Mouse (Mus musculus): ENCODE measurements at regions not wholly inside any gene's neighbourhood (a gene's known extent, or its start where the extent isn't known, plus 50 kb on each side); places are given as distances from the start of the nearest gene placed in this dataset.
A peak's percentile ranks its signal among the peaks of the same experiment; 100 is the strongest.

DNA sequence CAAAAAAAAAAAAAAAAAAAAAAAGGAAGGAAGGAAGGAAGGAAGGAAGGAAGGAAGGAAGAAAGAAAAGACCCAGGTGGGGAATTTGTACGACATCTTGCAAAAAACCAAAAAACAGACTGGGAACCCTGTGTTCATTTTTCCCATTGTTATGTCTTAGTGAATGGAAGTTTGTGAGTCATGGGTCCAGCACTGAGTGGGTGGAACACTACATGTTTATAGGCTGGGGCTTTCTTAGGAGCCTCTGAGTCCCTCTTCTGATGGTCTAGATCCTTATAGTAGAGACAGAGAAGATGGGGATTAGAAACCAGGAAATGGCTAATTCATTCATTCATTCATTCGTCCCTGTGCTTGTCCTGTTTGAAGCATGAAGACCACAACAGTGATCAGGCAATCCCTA is 105.5 kb downstream of the Tpra1 start:
- no peak for DNase-seq

DNA sequence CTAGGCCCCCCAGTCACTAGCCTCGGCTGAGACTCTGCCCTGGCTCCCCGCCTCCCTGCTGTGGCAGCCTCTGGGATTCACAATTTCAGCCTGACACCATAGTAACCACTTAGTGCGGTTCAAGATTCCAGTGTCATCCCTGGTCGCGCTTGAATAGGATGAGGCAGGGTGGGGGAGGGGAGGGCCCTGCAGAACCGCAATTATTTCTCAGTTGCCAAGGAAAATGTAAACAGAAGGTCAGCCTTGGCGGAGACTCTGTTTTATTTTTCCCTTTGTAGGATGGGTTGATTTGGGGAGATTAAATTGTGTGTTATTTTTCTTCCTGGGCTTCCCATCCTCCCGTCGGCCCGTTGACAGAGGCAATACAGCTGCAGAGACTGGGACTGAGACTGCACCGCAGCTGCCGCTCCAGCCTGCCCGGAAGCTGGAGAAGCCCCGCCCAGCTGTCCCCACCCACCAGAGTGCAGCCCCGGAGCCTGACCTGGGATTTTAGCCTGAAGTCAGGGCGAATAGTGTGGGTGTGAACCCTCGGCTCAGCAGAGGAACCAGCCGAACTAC is 106.6 kb downstream of the Tpra1 start:
- peak; percentile 71 for DNase-seq

DNA sequence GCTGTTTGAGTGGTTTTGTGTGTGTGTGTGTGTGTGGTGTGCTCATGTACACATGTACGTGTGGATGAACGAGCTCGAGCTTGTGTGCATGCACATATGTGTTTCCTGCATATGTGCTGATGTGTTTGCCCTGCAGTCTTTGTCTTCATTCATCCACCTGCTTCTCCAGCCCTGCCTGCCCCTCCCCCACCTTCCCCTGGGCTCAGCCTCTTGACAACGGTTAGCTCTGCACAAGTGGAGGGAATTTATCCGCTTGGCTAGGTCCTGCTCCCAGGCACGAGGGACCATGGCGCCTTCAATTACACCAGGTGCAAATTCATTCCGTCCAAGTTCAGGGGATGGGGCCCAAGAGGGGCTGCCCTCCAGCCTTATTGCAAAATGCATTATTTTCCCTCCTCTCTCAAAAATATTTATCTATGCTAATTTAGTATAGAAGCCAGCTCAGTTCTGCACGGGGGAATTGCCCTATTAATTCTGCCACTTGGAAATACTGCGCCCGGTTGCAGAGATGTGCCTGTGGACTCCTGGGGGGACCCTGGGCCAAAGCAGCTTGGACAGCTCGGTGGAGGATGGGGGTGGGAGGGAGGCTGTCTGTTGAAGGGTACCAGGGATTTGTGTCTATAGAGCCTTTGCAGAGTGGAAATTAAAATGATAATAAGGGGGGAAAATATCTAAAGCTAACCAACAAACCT is 111.1 kb downstream of the Tpra1 start:
- peak; percentile 60 for DNase-seq

DNA sequence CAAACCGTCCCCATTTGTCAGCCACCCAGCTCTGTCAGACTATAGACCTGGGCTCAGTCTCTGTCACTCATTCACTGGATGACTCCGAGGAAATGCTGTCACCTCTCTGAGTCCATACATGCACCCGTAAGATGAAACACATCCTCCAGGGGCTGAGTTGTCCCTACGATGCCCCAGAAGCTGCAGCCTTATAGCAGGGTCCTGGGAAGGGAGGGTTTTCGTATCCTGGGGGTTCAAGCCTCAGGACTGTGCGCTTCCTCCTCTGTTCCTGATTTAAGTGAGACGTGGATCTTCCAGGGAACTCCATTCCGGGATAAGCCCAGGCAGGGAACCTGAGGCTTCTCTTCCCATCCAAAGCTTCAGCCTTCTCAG is 111.6 kb downstream of the Tpra1 start:
- DNase-seq: no peak

DNA sequence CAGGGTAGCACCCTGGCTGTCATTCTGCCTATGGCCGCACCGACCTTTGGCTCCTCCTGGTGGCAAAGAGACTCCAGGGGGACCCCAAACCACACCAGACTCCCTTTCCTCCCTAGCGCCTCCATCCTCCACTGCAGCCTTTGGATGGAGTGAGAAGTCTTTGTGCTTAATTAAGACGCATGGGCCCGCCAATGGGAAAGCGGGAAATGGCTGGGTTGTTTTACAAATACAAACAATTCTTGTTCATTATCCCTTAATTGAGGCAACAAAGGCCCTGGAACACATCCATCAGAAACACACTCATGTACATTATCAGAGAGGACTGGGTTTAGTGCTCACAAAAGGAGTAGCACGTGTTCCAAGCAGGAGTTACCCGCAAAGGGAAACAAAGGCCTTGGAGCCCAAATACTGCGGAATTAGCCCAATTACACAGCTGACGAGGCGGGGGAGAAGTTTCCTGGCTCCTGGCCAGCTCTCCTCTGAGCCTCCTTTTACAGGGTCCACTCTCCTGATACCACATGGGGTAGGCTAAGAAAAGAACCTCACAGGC is 122.1 kb downstream of the Tpra1 start:
- peak; percentile 67 for DNase-seq

DNA sequence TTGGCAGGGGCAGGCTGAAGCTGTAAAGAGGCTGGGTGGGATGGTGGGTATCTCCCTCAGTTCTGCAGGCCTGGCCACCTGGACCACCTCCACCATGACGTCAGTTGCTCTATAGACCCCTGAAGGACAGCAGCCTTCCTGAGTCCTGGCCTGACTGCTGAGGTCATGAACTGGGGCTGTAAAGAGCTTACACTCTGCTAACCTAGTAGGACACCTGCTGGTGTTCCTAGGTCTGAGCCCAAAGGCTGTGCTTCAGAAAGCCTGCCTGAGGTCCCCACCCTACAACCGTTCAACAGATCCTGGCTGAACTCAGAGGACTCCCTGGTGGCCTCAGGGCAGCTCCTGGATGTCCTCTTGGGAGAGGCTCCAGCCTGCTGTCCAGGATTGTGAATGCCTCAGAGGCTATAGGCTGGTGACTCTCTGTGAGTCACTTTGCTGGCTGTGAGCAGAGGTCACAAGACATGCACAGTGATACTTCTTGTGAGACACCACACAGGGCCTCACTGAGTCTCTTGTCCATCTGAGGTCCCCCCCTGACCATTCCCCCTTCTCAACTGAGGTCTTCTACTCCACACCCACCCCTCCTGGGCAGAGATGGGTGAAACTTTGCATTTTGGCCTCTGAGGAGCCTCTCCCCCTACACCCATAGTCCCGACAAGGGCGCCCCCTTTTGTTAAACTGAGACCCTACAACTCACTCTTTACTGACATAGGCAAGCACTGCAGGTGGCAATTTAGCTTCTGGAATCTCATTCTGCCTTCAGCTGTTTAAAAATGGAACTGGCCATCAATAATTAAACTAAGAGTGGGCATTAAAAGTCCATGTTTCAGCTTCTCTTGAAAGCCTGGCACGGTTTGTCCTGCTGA is 131.6 kb downstream of the Tpra1 start:
- DNase-seq: peak; percentile 63

DNA sequence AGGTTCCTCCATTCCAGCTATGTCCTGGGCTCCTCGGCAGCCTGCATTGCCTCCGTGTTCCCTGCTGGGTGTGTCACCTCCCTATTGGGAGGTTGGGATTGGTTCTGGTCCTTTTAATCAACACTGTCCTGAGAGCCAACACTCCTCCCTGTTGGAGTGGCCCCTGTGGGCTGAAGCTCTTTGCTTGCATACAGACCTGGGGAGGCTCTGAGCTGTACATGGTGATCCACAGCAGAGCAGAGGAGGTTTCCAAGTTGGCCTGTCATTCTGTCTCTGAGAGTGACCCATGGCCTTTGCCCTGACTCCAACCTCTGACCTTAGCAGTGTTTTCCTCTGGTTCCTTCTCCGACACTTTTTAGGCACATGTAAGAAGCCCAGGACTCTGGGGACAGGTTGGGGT is 132.4 kb downstream of the Tpra1 start:
- no peak for DNase-seq

DNA sequence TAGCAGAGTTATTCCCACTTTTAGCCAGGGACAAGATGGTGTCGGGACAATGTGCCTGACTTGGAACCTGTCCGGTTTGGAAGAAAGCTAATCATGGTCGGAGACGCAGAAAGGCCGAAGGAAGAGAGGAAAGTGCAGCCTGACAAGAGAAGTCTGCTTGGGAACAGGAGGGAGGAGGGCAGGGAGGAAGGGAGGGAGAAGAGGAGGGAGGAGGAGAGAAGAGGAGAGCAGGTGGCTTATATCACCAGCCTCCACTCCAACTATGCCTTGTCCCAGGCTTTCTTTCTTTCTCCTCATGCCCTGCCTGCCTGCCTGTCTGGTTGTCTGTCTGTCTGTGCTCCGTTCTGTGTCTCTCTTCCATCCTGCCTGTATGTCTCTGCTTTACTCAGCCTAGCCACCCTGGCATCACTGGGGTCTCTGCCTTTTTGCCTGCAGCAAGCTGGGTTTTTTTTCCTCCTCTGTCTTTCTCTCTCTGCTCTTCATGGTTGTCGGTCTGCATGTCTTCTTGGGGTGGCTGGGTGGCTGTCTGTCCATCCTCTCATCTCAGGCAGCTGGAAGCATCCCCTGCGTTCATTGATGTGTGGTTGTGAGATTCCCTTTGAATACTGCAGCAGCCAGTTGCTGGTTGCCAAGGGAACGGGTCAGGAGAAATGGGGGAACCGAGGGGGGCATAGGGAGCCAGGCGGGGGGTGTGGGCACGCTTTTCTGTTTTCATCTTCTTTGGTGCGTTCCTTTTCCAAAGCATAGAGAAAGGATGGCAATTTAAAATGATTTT is 133.2 kb downstream of the Tpra1 start:
- DNase-seq: no peak

DNA sequence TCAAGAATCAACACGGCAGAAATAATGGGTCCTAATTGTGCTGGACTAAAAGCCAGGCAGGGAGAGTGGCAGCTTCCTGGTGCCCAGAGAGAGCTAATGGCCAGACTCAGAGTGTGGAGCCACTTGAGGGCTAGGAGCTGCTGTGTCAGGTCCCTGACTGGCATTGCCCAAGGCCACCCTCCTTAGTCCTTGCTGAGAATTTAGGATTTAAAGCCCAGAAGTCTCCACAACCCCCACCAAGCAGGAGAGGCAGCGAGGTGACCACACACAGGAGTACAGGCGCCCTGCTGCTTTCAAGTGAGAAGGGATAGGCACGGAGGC is 133.7 kb downstream of the Tpra1 start:
- DNase-seq: no peak

DNA sequence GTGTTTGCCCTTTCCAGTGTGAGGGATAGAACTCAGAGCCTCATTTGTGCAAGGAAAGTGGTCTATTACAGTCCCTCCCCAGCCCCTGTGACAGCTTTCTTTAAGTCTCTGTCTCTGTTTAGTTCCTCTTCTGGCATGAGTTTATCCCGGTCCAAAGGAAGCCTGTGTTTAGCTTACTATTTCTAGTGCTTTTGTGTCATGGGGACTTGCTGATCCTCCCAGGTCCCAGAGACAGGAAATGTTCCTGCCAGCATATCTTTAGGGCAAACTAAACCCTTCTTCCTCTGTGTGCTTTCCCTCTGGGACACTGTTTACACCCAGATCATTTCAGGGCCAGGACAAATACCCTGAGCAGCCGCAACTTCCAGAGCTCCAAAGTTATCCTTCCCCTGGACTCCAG is 135.3 kb downstream of the Tpra1 start:
- no peak for DNase-seq

DNA sequence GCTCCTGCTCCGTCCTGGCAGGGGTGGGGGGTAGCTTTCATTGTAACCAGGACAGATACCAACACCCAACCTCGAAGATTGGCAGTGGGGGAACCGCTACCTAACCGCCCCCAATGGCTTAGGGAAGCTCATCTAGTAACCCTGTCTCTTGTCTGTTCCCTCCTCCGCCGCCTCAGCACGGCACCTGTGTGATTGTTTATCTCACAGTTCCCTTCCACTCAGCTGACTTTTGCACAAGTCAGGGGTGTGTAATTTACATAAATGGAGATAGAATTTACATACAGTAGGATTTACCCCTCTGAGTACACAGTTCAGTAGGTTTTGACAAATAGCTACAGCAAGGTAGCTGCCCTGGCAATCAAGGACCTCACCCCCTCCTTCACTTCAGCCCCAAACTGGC is 135.8 kb downstream of the Tpra1 start:
- peak; percentile 47 for DNase-seq

DNA sequence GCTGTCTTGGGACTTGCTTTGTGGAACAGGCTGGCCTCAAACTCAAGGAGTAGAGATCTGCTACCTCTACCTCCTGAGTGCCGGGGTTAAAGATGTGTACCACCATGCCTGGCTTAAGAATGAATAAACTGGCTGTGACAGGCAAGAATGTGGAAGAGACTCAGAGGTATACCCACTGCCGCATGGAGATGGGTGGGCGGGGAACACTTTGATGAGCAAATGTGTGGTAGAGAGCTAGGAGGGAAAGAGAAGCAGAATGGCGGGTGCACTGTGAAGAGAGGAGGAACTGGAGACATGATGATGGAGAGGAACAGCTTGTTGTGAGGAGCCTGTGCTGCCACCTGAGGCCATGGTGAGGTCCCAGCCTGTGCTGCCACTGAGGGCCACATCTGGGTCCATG is 138.9 kb downstream of the Tpra1 start:
- no peak for DNase-seq

DNA sequence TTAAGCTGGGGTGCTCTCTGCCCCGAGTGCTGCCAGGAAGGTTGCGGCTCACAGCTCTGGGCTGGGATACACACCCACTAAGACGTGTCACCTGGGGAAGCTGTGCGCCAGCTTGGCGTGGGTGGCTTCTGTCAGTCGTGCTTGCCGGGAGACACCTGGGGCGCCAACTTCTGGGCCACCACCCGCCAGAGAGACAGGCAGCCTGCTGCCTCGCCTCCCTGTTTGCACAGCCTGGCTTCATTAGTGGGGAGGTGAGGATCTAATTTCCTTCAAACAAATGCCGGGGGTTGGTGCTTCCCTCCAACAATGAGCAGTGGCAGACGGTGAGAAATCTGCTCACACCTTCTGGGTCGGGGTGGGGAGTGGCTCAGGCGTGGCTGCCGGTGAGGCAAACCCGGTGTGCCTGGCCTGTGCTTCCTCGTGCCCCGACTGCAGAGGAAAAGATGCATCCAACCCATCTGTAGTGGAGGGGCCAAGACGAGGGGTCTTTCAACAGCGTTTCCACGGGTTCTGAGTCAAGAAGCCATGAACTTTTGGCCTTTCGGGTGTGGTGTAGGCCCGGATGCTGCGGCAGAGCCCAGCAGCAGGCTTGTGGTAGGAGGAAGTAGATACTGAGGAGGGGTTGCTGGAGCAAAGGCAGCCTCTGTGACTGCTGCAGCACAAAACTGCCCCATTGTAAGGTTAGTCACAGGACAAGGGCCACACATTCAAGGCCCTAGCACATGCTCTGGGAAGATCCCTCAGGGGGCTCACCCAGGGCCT is 140.6 kb downstream of the Tpra1 start:
- DNase-seq: peak; percentile 70

DNA sequence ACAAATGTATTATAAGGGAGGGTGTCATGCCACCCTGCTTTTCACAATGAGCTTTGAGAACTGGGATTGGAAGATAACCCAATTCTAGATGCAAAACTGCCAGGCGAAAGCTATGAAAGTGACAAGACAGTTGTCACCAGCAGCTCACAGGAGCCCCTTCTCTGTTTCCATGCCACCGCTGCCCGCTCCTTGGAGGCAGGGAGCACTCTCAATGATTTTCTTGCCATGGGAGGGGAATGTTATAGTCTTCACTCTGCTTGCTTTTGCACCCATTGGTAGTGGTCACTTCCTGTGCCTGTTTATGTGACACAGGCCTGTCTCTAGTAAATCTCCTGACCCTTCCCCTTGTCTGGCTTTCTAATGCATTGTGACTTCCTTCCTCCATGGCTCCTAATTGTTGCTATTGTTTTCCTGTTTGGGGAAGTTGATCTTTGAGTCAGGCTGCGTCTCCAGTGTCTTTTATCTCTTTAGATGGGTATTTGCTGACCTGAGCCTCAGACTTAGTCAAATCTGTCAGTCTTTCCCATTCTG is 143.4 kb downstream of the Tpra1 start:
- no peak for DNase-seq

DNA sequence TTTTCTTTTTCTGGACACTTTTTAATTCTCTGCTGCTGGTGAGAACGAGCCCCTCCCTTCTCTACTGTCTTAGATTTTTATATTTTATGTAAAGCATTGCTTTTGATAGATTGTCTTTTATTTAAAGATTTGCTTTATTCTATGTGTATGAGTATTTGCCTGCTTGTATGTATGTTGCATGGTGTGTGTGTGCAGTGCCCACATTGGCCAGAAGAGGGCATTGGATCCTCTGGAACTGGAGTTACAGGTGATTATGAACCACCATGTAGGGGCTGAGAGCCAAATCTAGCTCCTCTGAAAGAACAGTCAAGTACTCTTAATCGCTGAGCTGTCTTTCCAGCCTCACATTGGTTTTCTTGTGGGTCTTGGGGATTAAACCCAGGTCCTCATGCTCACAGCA is 144.4 kb downstream of the Tpra1 start:
- peak; percentile 70 for DNase-seq

DNA sequence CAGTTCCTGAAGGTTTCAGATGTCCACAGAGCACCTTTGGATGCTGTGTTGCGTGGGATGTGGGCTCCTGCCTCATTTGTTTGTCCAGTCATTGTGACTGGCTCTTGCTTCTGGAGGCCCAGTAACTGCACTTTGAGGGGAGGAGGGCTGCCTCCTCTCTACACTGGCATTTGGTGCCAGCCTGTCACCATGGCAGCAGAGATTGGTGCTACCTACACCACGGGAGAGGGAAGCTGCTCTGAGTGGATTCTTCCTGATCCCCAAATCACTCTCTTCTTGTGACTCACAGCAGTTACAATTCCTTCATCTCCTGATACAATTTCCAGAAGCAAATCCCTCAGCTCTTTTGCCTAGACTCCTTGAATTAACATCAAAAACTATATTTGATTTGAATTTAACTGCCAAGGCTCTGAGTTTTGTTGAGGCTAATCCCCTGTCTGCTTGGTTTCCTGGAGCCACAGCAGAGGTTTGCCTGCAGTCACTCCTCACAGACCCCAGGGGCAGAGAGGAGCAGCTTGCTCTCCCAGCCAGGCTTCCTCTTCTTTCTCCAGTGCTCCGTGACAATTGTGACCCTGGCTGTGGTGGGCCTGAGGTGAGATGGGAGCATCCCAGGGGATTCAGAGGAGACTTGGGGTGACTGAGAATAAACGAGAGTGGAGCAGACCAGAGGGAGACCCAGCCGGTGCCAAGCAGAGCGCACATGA is 145.7 kb downstream of the Tpra1 start:
- DNase-seq: peak; percentile 47

DNA sequence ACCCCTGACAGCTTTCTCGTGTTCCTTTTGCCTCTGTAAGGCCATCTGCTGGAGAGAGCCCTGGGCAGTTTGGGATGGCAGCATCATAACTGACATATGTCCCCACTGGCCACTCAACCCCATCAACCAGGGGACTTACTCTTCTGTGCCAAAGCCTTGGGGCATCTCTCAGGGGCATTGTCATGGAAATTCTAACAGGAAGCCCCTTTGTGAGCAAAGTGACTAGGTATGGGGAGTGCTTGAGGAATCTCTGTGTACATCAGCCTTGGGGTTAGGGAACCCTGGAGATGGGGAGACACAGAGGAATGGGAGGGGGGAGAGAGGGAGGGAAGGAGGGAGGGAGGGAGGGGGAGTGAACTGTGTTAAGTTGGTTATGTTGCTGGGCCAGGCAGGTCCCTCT is 147.2 kb downstream of the Tpra1 start:
- DNase-seq: no peak

DNA sequence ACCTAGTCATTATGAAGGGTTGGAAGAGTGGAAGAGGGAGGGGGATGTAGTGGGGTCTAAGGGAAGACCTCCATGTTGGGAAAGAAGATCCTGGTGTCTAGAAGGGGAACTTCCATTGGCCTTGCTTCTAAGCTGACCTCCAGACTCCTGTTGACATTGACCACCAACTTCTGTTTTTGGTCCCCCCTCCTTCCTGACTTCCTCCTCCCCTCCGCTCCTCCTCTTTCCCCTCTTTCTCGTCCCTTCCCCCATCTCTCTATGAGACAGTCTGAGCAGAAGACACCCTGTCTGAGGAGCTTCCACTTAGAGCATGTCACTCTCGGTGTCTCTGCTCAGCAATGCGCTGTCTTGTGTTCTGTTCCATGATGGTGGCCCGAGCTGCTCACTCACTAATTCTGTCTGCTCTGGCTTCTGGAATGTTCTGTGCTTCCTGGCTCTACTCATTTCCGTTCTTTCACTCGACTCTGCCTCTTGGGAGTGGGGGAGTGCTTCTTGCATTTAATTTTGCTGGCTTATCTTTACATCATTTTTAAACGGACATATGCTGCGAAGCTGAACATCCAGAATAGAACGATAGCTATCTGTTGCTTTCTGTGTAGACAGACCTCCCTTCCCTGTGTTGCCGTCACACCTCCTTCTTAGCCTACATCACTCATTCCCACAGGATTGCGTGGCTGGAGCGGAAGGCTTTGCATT is 148.7 kb downstream of the Tpra1 start:
- no peak for DNase-seq

DNA sequence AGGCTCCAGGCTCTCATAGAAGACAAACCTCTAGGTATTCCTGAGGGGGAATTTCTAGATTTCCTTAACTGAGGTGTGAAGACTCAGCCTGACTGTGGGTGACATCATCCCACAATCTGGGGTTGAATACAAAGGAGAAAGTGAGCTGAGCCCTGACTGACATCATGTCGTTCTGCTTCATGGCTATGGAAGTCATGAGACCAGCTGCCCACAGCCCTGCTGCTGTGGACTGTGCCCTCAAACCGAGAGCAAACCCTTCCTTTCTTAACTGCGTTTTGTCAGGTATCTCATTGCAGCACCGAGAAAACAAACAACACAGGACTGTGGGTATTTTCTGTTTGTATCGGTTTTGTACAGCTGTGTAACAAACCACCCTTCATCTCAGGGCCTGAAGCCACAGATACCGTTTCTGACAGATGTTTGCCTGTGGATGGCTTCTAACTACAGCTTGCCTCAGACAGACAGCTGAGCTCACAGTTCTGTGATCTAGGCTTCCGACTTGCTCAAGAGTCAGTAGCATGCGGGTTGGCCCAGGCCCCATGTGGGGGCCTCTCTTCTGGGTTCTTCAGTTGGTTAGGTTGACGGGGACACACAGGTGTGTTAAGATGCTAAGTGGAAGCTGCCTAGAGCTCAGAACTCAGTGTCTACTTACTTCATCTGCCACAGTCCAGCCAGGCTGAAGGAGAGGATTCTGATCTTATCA is 150.9 kb downstream of the Tpra1 start:
- DNase-seq: no peak

DNA sequence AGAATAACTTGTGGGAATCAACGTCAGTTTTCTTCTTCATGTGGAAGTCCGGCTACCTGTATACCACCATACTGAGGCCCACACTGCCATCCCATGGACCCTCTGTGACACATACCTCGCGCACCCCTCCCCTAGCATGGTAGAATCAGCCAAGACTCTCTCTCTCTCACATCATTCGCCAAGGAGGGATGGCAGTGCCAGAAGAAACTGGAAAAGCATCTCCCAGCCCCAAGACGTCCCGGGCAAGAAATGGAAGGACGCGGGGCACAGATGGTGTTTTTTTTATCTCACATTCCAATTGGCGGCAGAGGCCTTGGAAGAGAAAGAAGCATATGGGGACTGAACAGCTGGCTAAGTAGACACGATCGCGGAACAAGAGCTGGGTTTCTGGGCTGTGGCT is 152.0 kb downstream of the Tpra1 start:
- DNase-seq: no peak
